Comparison of ENCODE assay signal across 1 mouse cellular context in the genomic region with DNA sequence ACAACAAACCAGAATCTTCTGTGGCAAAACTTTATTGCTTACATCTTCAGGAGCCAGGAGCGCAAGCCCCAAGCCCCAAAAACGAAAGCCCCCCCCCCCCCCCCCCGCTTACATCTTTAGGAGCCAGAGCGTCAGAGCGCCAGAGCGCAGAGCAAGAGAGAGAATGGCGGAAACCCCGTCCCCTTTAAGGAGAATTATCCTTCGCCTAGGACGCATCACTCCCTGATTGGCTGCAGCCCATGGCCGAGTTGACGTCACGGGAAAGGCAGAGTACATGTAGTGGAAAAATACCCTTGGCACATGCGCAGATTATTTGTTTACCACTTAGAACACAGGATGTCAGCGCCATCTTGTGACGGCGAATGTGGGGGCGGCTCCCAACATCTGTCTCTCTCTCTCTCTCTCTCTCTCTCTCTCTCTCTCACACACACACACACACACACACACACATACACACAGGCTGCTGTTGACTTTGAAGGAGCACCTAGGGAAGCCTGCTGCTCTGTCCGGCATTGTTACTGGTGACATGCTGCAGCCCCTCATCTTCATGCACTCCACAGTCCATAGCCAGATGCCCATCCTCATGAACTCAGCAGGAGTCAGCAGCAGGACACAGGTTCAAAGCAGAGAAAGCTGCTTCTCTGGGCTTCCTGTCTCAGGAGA.
A peak's percentile ranks its signal among the peaks of the same experiment; 100 is the strongest.
TF ChIP-seq lines count a peak whose summit lies in the region.

No protein-coding gene starts in this region.

TF ChIP-seq in CH12.LX, 34 proteins besides CTCF, POLR2A, EP300 and RAD21:
- TF ChIP-seq NELFE (IDR thresholded peaks at IDR 0.05; ENCODE audit: low read depth, low read length) (peak; percentile 59; the same call in 1 of the 2 replicates), HCFC1 (IDR thresholded peaks at IDR 0.05; ENCODE audit: low read depth, low read length) (peak; percentile 23; the same call in 1 of the 2 replicates), NRF1 (IDR thresholded peaks at IDR 0.05; ENCODE audit: low read depth, low read length) (peak; percentile 56), TCF12 (IDR thresholded peaks at IDR 0.05; ENCODE audit: low read depth, low read length) (peak; percentile 37; the same call in 1 of the 2 replicates)
